Mouse (Mus musculus) right cerebral cortex, adult 2 months (tissue): ENCODE data around the gene Tut4.

Experiments used
- DNase-seq, 2 experiments: peaks; one replicate each; pipeline ENCODE4 v3.0.0; 2021 to 2022; ENCODE audit warnings: low spot score in 2 of 2

Tut4 gene

DNA sequence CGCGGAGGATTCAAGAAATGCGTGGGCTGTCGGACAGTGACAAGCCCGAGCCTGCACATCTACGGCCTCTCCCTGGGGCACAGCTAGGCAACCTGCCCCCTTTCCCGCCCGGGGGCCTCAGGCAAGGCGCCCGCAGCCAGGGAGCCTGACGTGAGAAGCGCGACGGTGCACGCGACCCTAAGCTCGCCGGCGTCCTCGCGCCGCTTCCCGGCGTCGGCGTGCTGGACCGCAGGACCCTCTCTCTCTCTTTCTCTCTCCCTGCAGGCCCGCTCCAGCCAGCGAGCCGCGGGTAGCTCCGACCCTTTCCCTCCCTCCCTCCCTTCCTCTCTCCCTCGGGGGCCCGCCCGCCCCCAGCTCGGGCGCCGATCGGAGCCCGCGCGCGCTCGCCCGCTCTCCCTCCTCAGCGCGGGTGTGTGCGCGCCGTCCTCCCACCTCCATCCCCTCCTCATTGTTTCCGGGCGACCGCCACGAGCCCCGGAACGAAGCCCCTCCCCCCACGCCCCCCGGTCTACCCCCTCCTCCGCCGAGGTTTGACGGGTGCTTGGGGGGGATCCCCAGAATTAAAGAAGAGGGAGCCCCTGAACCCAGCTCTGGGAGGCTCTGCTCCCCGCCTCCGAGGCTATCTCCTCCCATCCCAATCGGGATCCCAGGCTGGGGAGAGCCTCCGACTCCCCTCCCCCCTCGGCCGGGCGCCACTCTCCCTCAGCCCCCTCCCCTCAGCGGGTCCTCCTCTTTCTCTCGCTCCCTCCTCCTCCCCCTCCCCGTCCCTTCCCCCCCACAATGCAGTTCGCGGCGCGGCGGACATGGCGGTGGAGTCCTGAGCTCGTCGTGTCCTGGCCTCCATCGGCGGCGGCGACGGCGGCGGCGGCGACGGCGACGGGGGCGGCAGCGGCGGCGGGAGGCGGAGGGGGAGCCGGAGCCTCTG, at the start of gene Tut4:
Tut4 (plus strand) TSS at position 196 of the 925 bp plus-strand sequence.
- DNase-seq: peak; percentile 77 to 80

DNA sequence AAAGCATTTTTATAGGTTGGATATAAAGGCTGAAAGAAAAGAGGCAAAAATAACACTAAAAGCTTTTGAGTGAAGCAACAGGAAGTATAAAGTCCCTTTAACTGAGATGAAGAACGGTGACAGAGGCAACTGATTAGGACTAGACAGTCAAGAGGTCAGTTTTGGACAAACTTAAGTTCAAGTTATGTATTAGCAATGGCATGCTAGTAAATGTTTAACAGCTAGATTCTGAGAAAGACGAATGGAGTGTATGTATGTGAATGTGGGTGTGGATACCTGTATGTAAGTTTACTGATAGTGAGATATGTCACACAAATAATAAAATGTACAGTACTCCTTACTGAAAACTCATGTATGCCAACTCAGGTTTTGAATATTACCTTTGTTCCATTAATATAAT, 34.6 kb upstream of the Tut4 start:
- DNase-seq: no peak

DNA sequence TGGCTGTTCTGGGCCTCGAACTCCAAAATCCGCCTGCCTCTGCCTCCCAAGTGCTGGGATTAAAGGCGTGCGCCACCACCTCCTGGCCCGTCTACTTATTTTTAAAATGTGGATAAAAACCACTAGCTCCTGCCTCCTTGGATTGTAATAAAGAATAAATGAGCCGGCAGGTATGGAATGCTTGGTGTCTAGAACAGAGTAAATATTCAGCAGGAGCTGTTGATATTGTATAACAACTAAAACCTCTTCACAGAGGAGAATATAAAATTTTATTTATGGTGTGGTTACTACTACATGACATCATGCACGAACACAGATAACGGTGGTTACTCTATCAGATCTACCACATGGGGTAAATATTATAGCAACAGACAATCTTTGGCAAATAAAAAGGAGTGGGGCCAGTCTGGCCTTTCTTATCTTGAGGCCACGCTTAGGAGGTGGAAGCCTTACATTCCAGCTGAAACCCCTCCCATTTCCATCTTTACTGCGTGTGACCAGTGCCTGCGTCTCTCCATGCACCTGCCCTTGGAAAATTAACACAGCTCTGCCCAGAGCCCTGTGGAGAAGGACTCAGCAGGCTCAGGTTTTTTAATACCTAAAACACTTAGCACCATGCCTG, 31.4 kb upstream of the Tut4 start:
- DNase-seq: no peak

- DNase-seq: no peak
Measured at GRCm38 (mm10) chr4:108428341-108428721, 30.9 kb upstream of the Tut4 start.

DNA sequence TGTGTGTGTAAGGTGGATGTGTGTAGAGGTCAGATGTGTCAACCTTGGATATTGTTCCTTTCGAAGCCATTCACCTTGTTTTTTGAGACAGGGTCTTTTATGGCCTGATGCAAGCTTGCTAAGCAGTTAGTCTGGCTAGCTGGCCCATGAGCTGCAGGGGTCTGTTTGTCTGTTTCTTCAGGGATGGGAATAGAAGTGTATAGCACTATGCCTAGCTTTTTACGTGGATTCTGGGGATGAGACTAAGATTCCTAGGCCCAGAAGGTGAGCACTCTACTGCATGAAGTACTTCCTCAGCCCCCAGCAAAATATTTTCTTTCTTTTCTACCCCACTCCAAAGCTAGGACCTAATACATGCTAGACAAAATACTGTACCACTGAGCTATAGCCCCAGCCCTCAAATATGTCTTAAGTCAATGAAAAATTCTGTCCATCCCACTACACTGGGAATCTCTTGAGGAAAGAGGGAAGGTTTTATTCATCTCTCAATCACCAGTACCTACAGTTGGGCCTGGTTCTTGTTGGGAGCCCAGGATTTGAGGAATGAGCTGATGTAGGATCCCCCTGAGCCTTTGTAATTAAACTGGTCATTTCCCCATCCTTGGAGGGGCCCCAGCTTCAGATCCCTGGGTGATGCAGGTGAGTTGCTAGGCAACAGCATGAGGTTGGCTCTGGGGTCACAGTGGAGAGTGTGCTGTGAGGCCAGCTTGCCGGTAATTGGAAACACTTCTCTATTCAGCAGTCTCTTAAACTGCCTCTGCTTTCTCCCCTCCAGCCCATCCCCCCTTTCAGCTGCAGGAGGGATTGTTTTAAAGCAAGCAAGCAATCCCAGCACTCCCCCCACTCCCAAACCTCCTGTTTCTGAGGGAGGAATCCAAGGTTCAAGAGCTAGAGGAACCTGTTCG, 28.3 kb upstream of the Tut4 start:
- no peak for DNase-seq

DNA sequence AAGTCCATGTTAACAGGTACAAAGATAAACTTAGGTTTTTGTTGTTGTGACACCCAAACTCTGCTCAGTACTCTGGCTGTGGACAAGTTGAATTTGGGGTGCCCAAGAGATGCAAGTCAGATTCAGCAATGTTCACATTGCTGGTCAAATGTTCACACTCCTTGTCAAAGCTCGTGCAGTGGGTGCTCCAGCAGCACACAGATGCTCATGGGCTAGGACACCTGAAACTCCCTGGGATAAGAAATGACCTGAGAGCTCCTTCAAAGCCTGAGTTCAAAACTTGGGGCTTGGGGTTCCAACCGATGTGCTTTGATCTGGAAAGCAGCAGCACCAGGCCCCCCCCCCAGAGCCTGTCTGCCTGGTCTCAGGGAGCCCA, 27.7 kb upstream of the Tut4 start:
- no peak for DNase-seq

- DNase-seq: no peak
Measured at GRCm38 (mm10) chr4:108433341-108433740, 25.9 kb upstream of the Tut4 start.

- DNase-seq: no peak
Measured at GRCm38 (mm10) chr4:108434221-108434620, 25.0 kb upstream of the Tut4 start.

DNA sequence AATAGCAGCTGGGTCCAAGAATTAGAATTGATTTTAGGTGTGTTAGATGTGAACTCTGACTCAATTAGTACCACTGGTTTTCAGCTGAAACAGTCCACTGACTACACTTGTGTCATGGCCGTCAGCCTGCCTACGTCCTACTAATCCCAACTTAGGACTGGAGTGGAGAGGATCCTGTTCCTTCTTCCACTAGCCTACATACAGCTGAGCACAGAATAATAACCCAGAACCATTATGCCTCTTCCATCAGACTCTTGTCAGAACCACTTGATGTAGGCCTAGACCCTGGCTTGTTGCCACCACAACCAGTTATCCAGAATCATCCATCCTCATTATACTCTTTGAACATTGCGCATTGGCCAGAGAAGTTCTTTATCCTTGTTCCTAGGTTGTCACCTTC, 24.4 kb upstream of the Tut4 start:
- no peak for DNase-seq

DNA sequence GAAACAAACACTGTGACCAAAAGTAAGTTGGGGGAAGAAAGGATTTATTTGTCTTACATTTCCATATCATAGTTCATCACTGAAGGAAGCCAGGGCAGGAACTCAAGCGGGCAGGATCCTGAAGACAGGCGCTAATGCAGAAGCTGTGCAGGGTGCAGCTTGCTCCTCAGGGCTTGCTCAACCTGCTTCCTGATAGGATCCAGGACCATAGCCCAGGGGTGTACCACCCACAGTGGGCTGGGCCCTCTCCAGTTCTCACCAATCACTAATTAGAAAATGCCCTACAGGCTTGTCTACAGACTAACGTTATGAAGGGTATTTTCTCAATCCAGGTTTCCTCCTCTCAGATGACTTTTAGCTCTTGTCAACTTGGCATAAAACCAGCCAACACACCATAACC, 23.6 kb upstream of the Tut4 start:
- DNase-seq: no peak

DNA sequence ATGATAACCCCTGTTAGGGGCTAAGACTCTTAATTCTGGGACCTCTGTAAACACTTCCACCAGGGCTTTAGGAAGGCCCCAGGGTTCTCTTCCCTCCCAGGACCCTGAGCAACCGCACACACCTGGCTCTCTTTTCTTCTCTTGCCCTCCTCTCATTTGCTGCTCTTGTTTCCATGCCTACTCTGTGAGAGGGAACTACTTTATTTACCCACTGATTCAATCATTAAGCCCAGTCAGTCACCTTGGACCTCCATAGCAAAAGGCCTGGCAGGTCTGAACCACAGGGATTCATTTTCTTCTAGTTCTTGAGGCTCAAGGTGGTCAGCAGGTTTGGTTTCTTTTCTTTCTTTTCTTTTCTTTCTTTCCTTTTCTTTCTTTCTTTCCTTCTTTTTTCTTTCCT, 23.0 kb upstream of the Tut4 start:
- DNase-seq: no peak

- no peak for DNase-seq
Measured at GRCm38 (mm10) chr4:108438082-108438840, 21.0 kb upstream of the Tut4 start.

GRCm38 (mm10) chr4:108448091-108448490, 11.1 kb upstream of the Tut4 start:
- DNase-seq: no peak

DNA sequence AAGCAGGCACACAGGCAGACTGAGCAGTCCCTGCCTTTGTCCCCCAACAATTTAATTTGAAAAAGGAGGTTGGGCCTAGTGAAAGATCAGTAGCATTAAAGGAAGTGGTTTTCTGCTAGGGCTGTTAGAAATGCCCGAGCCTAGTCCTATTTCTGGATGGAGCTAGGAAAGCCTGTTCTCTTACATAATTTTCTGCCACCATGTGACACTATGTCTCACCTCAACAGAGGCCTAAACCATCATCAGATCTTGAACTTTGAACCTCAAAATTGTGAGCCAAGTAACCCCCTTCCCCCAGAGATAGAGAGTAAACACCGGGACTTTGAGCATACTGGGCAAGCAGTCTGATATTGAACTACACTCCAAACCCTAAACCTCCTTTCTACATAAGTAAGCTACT, 3.2 kb upstream of the Tut4 start:
- no peak for DNase-seq

GRCm38 (mm10) chr4:108458201-108458741, 955 bp upstream of the Tut4 start:
- peak in 1 of 2 experiments; percentile 7 for DNase-seq

- DNase-seq: peak; percentile 52 to 59
Measured at GRCm38 (mm10) chr4:108460156-108460923, 1.1 kb downstream of the Tut4 start.

DNA sequence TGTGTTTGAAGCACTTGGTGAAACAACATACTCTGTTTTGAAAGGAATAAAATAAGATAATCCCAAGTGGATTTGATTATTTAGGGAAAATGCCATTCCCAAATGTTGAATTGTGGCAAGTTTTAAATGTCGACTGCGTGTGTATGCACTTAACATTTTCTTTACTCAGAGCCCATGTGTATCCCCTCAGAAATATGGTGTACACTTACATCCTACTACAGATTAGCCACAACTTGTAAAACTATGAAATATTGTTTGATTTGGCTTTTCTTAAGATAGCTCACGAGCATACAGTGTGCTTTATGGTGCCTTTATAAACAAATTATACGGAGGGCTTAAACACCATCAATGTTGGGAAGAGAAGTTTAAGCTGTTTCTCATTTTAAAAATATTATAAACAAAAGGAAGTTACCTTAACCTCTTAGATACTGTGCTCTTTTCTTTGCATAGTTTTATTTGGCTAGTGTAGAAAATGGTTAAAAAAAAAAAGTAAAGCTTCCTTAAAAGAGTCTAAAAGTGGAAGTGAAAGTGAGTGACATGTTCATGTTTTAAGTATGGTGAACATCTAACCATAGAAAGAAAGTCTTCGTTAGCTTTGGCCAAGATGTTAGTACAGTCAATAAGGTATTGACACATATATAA, 2.2 kb downstream of the Tut4 start:
- no peak for DNase-seq

- DNase-seq: no peak
Measured at GRCm38 (mm10) chr4:108473586-108473985, 14.4 kb downstream of the Tut4 start.

DNA sequence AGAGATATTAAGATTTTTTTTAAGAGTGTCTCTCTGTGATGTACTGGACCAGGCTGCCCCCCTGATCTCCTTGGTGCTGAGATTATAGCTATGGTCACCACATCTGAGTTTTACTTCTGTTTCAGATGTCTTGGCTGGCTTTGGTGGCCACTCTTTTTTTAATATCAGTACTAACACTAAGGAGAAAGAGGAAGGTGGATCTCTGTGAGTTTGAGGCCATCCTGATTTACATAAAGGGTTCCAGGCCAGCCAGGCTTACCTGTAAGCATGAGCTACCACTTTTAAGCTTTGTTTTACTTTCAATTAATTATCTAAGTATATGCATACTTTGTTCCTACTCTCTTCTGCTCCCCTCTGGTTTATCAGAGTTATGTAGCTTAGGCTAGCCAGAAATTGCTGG, 23.6 kb downstream of the Tut4 start:
- DNase-seq: no peak

GRCm38 (mm10) chr4:108484230-108484629, 25.0 kb downstream of the Tut4 start:
- DNase-seq: no peak
